Mouse (Mus musculus) T-helper 1 cell (primary cell): ENCODE measurements around the gene Rnf114.

Experiments used
- in situ Hi-C: fragments of 300-600 bp; cut with MboI, MseI; formaldehyde crosslinking; loops from one replicate; pipeline ENCODE4 v1.15.1; 2025; ENCODE audit warnings: high pct_unique_total_duplicates

Rnf114 gene

GRCm38 (mm10) chr2:167538671-167539306 is 46.3 kb downstream of the Rnf114 start:
- in situ Hi-C loops, result no loop called here

GRCm38 (mm10) chr2:167539536-167540476 is 47.4 kb downstream of the Rnf114 start:
- in situ Hi-C loops, result no loop called here

- in situ Hi-C loops, result no loop called here
These were observed 48.1 kb downstream of the Rnf114 start for GRCm38 (mm10) chr2:167540477-167541110.

GRCm38 (mm10) chr2:167541324-167541723 is 48.9 kb downstream of the Rnf114 start:
- in situ Hi-C loops, result no loop called here

- in situ Hi-C loops, result no loop called here
These were observed 49.3 kb downstream of the Rnf114 start for GRCm38 (mm10) chr2:167541761-167542160.

- in situ Hi-C loops, result no loop called here
These were observed 49.9 kb downstream of the Rnf114 start for GRCm38 (mm10) chr2:167542361-167542760.

GRCm38 (mm10) chr2:167543121-167544003 is 50.9 kb downstream of the Rnf114 start:
- in situ Hi-C loops, result no loop called here

- in situ Hi-C loops, result no loop called here
These were observed 51.5 kb downstream of the Rnf114 start for GRCm38 (mm10) chr2:167544004-167544356.

GRCm38 (mm10) chr2:167544456-167544855 is 52.0 kb downstream of the Rnf114 start:
- in situ Hi-C loops, result no loop called here

- in situ Hi-C loops, result no loop called here
These were observed 54.2 kb downstream of the Rnf114 start for GRCm38 (mm10) chr2:167546447-167547195.

- in situ Hi-C loops, result no loop called here
These were observed 55.0 kb downstream of the Rnf114 start for GRCm38 (mm10) chr2:167547444-167547843.

- in situ Hi-C loops, result no loop called here
These were observed 56.5 kb downstream of the Rnf114 start for GRCm38 (mm10) chr2:167548961-167549360.

- in situ Hi-C loops, result no loop called here
These were observed 58.0 kb downstream of the Rnf114 start for GRCm38 (mm10) chr2:167550341-167550854.

GRCm38 (mm10) chr2:167551342-167551920 is 59.0 kb downstream of the Rnf114 start:
- in situ Hi-C loops, result no loop called here

- in situ Hi-C loops, result no loop called here
These were observed 59.8 kb downstream of the Rnf114 start for GRCm38 (mm10) chr2:167552292-167552691.

GRCm38 (mm10) chr2:167552927-167553402 is 60.5 kb downstream of the Rnf114 start:
- in situ Hi-C loops, result no loop called here

- in situ Hi-C loops, result no loop called here
These were observed 63.3 kb downstream of the Rnf114 start for GRCm38 (mm10) chr2:167555766-167556165.

- in situ Hi-C loops, result no loop called here
These were observed 67.0 kb downstream of the Rnf114 start for GRCm38 (mm10) chr2:167559413-167559812.

GRCm38 (mm10) chr2:167562101-167562500 is 69.7 kb downstream of the Rnf114 start:
- in situ Hi-C loops, result no loop called here

- in situ Hi-C loops, result no loop called here
These were observed 70.6 kb downstream of the Rnf114 start for GRCm38 (mm10) chr2:167563035-167563434.
